Mouse (Mus musculus) cerebellum, adult 8-10 months (tissue): ENCODE data around the gene Rft1.

Source experiments
- DNase-seq: peaks from one replicate; pipeline ENCODE4 v3.0.0; 2022

Gene Rft1

DNA sequence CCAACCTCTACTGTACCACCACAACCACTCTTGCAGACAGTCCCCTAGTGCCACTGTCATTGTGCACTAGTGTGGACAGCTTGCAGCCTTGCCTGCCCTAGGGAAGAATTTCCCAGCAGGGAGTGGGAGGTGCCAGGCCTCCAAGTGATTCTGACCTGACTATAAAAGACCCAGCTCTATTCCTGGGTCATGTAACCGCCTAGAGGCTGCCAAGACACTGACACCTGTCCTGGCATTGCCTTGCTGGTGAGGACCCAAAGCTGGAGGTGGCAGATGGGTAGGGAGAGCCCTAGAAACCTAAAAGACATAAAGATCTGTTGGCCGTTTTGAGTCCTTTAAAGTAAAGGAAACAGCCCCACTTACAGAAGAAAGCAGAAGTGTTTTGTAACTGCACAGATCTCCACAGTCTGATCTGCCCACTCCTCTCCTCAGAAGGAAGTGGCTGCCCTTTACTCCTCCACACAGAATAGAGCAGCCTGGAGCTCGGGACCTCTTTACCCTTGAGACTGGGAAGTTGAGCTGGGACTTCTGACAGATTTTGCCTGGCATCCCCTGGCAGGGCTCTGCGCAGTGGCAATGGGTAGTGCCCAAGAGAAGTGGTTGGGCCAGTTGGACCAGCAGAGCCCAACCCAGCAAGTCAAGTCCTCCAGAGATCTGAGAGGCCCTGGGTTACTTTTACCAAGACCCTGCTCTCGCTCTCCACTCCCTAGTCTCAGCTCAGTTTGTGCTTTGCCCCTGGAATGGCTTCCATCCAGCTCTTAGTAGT lies 23.2 kb upstream of the Rft1 start:
- no peak for DNase-seq

DNA sequence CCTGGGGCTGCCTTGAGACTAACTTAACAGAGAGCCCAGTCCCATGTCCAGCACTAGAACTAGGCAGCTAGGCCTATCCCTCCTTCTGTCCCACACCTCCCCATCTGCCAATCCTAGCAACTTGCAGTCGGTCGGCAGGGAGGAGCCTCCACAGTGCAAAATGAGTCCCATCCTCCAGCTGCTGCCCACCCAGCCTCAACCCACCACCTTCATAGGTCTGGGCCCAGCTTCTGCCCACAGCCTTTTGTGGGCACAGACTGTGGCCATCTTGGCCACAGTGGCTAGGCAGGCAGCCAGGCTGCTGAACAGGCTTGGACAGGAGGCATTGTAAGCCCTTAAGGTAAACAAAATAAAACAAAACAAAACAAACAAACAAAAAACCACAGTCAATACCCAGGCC lies 22.3 kb upstream of the Rft1 start:
- DNase-seq = no peak

GRCm38 (mm10) chr14:30633708-30634107 lies 20.5 kb upstream of the Rft1 start:
- no peak for DNase-seq

- DNase-seq = no peak
Observed at GRCm38 (mm10) chr14:30634418-30634817, 19.7 kb upstream of the Rft1 start.

DNA sequence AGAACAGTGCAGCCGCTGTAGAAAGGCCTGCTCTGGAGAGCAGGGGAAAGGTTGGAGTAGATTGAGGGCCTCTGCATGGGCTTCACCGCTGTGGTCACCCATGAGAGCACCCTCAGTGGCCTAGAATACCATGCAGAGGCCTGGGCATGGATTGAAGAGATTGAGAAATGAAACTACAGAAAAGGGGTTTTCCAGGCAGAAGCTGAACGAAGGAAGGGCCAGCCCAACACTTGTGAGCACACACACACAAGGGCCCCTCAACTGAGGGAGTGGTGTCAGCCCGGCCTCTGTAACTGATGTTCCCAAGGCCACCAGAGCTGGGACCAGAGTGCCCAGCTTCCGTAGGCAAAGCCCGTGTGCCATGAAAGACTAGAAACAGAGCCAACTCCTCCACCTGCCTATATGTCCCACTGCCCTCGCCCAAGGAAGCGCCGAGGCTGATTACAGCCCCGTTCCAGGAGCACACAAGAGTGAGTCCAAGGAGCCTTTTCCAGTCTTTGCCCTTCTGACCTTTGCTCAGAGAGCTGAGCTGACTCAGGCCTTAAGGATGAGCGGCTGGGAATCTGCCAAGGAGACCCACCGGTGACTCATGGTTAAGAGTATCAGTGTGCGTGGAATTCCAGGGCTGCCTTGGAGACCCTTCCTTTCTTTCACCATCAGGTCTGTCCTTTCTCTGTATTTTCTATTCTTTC lies 18.8 kb upstream of the Rft1 start:
- no peak for DNase-seq

DNA sequence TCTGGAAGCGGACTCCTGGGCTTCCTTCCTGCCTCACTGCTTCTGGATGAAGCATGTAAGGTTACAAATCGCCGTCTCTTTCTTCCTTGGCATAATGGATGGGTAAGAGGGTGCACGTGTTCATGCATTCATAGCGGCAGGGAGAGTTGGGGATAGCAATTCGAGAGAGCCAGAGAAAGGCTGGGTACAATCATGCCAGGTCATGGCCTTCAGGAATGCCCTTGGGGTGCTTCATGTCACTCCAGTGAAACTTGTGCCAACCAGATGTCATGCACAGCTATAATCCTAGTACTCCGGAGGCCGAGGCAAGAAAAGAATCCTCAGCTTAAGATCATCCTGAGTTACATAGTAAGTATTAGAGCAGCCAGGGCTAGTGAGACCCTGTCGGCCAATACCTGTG lies 17.7 kb upstream of the Rft1 start:
- no peak for DNase-seq

DNA sequence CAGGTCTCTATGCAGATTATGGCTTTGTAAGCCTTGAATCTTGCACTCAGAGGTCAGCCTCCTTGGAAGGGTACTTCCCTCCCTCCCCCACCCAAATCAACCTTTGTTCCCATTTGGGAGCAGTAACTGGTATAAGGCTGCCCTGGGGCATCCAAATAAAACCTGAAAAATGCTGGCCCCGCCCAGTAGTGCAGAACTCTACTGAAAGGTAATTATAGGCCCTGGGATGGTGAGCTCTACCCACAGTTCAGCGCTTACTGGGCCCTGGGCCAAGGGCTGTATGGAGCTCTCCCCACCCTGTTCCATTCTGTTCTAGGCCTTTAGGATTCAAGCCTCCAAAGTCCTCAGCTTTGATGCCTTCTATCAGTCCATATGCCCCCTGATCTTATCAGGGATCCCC lies 17.1 kb upstream of the Rft1 start:
- no peak for DNase-seq

DNA sequence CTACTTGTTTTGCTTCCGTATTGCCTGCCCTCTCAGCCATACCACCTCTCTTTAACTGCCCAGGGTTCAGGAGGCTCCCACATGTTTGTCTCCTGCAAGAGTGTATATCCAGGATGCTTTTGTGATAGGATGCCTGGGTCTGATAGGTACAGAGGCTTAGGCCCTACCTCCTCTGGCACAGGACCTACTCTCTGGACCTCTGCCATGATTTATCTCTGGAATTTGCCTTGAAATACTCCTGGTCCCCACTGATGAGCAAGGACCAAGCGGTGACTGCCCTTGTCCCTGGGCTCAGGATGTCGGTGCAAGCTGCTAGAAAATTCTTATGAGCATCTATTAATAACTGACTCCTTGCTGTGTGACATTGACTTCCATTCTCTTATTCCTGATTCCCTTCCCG lies 16.2 kb upstream of the Rft1 start:
- no peak for DNase-seq

DNA sequence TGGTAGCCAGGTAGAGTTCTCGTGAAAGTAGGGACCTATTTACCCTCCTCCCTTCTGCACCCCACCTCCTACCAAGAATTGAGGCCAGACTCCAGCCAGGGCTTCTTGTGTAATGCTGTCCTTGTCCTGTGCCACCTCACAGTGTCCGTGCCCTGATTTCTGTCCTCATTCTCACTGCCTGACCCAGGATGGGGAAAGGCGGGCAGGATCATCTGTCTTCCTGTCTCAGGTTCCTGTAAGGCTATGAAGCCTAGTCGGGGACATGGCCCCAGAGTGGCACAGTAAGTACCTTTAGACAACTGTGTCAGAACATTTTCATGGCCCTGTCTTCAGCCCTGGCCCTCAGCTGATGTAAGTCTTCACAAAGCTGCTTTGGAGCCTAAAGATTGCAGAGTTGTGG lies 15.5 kb upstream of the Rft1 start:
- no peak for DNase-seq

- DNase-seq = no peak
Observed at GRCm38 (mm10) chr14:30641748-30642147, 12.4 kb upstream of the Rft1 start.

GRCm38 (mm10) chr14:30644026-30644425 lies 10.1 kb upstream of the Rft1 start:
- DNase-seq = no peak

GRCm38 (mm10) chr14:30645066-30645465 lies 9.1 kb upstream of the Rft1 start:
- no peak for DNase-seq

DNA sequence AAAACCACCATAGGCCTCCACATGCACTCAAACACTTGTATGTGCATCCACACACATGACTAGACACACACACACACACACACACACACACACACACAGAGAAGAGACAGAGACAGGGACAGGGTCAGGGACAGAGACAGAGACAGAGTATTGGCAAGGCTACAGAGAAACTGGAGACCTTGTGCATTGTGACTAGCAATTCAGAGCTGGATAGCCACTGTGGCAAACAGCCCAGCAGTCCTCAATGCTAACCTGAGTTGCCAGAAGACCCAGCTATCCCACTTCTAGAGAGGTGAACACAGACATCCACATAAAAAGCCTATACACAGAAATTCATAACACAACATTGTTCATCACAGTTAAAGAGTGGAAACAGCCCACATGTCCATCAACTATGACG lies 7.7 kb upstream of the Rft1 start:
- DNase-seq = no peak

GRCm38 (mm10) chr14:30648478-30648877 lies 5.7 kb upstream of the Rft1 start:
- DNase-seq = no peak

DNA sequence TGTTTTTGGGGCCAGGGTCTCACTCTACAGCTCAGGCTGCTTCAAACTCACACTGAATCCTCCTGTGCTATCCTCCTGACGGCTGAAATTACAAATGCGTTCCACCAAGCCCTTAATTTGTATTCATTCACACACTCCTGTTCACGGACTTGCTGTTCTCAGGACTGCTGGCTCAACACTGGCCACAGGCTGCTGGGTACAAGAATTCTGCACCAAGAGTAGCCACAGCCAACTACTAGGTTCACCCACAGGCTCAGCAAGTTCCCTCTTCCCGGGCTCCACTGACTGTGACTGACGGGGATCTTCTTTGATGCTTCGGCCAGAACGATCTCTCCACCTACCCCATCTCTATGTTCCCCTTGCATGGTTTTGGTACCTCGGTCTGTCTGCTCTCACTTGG lies 4.4 kb upstream of the Rft1 start:
- DNase-seq = no peak

- no peak for DNase-seq
Observed at GRCm38 (mm10) chr14:30650969-30651368, 3.2 kb upstream of the Rft1 start.

- no peak for DNase-seq
Observed at GRCm38 (mm10) chr14:30654691-30655228, 600 bp downstream of the Rft1 start.

- DNase-seq = no peak
Observed at GRCm38 (mm10) chr14:30655531-30655930, 1.4 kb downstream of the Rft1 start.

- no peak for DNase-seq
Observed at GRCm38 (mm10) chr14:30666061-30666460, 11.9 kb downstream of the Rft1 start.

DNA sequence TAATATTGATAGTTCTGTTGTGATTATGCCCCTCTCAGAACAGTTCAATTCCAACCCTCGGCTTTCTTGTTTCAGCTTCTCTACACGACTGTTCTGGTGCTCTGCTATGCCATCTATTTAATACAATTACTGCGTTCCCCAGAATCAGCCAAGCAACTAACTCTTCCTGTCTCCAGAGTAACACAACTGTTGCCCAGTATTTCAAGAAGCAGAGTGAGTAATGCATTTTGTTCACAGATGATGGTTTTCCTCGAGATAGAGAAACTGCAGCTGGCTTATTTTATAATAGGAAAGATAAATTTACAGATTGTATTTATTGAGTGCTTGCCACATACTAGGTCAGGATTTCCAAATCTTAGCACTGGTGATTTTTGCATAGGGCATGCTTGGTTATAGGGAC lies 12.4 kb downstream of the Rft1 start:
- no peak for DNase-seq

GRCm38 (mm10) chr14:30670161-30670560 lies 16.0 kb downstream of the Rft1 start:
- DNase-seq = no peak

GRCm38 (mm10) chr14:30671095-30671985 lies 17.2 kb downstream of the Rft1 start:
- DNase-seq = no peak

DNA sequence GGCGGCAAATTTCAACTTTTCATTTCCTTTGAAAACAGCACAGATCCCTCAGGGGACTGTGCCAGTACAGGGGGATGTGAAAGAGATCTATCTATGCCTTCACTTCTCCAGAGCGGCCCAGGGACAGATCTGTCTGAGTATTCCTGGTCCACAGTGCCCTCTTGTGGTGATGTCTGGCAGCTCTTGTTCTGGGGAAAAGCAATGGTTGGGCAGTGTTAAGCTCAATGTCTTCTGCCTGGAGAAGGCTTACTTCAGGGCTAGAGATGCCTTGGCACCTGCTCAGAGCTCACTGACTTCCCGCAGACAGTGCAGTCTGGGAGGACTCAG lies 17.8 kb downstream of the Rft1 start:
- DNase-seq = peak; percentile 79

GRCm38 (mm10) chr14:30674947-30675346 lies 20.8 kb downstream of the Rft1 start:
- DNase-seq = no peak
